Mouse (Mus musculus) gastrocnemius, postnatal 4 days (tissue): ENCODE results near the gene 2310057M21Rik. TPM values are rescaled to one million over a fixed set of nuclear protein-coding genes. Genes with fewer than 3 reads are reported as not detected.
"Not testable (repeated sequence)": the region's sequence is repeated elsewhere in the genome, so short reads cannot be mapped to it uniquely, and the experiment has no call there.

Source experiments
- DNase-seq, 2 experiments: peaks; one replicate each; pipeline ENCODE4 v3.0.0; 2021 to 2022; ENCODE audit warnings: low spot score in 2 of 2, mixed read lengths in 2 of 2
- long read RNA-seq, 2 experiments: library from polyadenylated mRNA; stranded (forward); transcript quantifications; one replicate each; pipeline ENCODE4 v2.0.0; 2021
- total RNA-seq, 2 experiments: library from RNA; stranded (reverse); gene quantifications; 2 replicates each; pipeline ENCODE4 v1.2.3; 2021

The 2310057M21Rik gene
- total RNA-seq: 10 to 100 TPM; 13.7 to 19.7 TPM
- long read RNA-seq, experiment 1, full-length matches to known transcripts: 9 of 12 reads
- long read RNA-seq, experiment 1, partial matches to known transcripts: 1 of 12 reads
- long read RNA-seq, experiment 1, other reads (novel, unspliced or antisense): 2 of 12 reads
- long read RNA-seq, experiment 2, full-length matches to known transcripts: 11 of 16 reads
- long read RNA-seq, experiment 2, partial matches to known transcripts: 4 of 16 reads
- long read RNA-seq, experiment 2, other reads (novel, unspliced or antisense): 1 of 16 reads

DNA sequence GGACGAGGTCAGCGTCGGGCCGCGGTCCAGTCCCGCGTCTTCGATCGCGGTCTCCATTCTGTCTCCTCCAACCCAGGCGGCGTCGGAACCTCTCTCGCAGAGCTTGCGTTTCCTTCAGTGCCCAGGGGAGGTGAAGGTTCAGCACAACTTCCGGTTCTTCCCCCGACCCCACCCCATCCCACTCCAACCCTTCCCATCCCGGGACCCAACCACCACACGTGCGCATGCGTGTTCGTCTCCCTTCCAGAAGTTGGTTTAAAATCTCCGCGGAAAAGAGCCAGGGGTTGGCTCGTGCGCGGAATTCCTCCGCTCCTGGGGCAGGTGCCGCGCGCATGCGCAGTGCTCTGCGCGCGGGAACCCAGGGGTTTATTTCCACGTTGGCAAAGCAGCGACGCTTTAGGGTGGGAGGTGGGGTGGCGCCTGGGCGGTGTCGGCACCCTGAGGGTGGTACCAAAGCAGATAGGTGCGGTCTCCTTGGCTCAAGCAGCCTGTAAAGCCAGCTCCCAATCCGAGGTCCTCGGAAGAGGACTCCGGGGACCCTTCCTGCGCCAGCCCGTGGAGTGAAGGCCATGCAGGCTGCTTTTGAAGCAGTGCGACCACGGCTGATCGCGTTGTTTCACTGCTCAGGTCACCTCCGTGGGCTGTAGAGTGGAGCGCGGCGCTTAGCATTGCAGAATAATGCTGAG lies at the start of gene 2310057M21Rik:
2310057M21Rik (minus strand) TSS at position 145 of the 686 bp plus-strand sequence.
- peak; percentile 87 to 93 for DNase-seq

DNA sequence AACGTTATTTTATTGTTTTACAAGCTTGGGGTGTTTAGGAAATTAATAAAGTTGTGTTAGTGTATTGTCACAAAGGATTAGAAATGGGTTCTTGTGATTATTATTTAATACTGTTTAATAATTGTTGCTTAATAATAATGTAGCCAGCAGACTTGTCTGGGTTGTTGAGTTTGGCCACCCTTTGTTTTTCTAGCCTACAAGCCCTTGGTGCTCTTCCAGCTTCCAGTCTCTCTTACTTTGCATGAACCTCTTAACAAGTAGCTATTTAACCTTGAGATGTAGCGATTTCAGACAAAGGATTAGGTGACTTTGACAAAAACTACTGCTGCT lies 49.3 kb upstream of the 2310057M21Rik start:
- no peak for DNase-seq

DNA sequence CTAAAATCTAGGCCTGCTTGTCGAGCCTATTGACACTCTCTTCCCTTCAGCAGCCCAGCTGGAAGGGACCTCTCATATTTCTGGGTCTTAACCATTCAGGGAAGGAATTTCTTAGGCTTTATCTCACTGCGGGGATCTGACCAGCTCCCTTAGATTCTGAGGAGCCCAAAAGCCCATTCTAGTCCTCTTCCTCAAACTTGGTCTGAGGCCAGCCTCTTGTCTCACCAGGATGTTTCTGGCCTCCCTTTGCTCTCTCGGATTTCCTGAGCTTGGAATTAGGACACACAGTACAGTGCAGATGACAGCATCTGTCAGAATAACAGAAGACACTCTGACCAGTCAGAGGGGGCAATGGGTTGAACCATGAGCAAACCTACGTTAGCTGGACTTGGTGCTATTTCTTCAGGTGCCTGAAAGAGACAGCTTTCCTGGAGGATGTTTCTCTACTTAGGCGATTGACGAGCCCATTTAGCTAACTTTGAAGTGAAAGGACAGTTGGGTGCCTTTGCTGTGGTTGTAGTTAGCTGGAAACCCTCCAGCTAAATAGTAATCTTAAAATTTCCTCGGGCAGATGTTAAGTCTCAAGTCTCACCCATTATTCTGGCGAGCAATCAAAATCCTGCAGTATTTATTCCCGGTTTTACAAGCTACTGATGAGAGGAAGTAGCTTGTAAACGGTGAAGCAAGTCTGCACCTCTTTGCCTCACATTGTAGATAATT lies 48.8 kb upstream of the 2310057M21Rik start:
- DNase-seq: peak in 1 of 2 experiments; percentile 14

DNA sequence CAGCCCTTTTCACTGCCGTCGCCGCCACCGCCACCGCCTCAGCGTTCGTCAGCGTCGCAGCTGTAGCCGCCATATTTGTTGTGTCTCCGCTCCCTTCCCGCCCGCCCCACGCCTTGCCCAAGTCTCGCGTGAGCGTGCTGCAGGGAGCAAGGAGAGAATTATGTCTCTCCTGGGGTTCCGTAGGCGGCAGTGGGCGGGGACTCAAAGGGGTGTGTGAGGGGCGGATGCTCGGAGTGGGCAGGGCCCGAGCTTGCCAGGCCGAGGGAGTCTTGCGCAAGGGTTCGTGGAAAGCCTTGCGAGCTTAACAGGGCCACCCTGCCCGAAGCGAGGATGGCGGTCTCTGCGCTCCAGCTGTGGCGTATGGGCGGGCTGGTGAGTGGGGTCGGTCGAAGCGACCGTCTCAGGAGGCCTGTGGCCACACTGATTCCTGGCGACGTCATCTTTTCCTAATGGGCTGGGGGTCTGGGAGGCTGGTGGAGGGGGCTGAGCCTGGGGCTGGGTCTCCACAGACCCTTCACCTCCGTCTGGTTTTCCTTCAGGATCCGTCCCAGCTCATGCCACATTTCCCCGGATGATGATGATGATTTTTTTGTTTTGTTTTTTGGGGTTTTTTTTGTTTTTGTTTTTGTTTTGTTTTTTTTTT lies 48.0 kb upstream of the 2310057M21Rik start, which contains the start of the genes Ikzf5 and Acadsb:
Ikzf5 (minus strand) TSS at position 106 of the 643 bp plus-strand sequence.
Acadsb (plus strand) TSS at position 186 of the 643 bp plus-strand sequence.
- peak; percentile 98 for DNase-seq

DNA sequence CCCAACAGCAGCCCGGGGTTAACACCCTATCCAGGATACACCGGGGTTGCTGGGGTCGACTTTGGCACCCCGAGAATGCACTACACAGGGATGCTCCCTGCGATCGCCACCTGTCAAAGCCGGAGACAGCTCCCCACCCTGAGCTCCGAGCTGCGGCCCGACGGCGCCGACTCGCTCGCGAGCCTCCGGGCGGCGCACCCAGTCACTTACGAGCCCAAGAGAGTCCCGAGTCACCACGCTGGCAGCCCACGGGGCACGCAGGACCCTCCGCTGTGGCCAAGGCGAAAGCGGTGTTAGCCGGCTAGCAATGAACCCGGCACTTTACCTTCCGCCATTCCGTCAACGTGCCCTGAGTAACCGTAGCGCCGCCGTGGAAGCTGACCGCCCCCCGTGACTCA lies 47.4 kb upstream of the 2310057M21Rik start:
- DNase-seq: no peak

DNA sequence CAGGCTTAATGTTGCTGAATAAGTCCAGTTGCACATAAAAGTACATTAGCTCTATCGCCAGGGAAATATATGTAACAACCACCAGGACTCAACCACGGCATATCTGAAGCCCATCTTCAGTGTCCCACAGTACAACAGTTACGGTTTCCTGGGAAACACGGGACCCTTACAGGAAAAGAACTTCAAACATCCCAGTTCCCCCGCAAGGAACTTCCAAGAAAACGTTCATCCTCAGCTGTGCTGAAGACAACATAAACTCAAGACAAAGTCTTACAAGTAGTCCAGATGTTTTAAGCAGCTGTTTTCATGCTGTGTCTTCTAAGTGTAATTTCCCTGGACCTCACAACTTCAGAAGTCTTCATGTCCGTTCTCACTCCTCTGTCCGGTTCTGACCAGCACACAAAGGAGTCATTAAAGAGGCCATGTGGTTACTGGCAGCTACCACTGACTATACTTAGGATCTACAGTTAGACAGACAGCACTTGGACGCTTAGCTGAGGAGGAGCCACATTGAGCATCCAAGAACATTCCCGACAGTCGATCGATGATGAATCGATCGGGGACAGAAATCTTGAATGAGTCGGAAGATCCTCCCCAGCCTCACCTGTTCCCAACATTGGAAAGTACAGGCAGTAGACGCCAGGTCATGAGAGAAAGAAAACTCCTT lies 46.9 kb upstream of the 2310057M21Rik start:
- DNase-seq: no peak

DNA sequence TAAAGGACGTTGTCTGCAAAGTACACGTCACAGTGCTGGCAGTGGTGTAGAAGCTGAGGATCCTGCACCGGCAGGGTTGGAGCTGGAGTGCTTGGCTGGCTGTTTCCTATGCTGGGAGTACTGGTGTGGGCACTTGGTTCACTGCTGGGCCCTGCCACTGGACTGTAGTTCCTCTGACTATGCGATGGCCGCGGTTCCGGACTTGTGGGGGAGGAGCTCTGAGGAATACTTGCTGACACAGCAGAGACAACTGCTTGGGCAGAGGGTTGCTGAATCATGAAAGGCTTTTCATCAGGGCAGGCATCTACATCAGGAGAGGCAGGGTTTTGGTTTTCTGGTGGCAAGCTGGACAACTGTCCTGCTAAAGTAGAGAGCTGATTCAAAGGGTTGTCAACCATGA lies 29.2 kb upstream of the 2310057M21Rik start:
- DNase-seq: not testable (repeated sequence)

DNA sequence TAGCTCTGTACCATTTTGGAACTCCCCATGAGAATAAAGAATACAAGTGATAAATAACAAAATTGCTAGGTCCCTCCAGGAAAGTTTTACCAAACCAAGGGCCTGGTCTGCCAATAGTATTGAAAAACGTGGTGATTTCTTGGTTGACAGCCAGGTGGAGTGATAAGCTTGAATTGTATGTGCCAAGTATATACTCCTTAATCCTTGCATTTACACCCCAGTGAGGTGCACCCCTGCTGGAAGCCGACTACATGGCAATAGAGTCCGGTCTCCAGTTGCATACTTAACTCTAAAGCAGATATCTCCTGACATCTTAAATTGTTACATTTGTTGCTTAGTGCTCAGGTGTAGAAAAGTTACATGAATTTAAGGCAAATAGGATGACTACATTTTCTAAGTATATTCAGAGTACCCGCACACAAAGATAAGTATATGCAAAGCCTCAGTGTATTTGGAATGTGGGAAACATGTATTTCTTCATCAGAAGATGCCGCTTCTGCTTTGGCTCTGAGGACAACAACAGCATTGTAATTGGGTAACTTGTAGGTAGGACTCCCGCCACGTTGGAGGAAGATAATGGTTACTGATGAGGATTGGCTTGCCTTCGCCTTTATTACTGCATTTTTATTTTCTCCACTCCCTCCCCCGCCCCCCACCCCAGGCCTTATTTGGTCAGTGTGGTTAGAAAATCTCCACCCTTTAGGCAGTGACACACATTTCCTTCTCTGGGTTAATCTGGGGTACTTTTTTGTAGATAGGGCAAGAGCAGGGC lies 9.5 kb upstream of the 2310057M21Rik start:
- DNase-seq: no peak

DNA sequence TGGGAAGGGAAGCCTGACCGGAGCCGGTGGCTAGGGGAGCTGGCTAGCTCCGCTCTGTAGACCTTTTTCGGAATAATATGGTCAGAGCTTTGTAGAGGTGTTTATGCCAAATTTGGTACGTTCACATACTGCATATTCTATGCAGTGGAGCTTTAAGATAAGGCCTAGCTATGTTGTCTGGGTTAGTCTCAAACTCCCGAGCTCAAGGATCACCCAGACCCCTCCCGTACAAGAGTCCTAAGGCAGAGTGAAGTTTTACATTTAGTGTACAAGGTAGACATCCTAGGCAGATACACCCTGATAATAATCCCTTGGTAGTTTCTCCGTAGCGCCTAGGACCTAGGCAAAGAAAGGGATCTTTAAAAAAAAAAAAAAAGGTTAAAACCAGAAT lies 8.9 kb upstream of the 2310057M21Rik start:
- DNase-seq: no peak

DNA sequence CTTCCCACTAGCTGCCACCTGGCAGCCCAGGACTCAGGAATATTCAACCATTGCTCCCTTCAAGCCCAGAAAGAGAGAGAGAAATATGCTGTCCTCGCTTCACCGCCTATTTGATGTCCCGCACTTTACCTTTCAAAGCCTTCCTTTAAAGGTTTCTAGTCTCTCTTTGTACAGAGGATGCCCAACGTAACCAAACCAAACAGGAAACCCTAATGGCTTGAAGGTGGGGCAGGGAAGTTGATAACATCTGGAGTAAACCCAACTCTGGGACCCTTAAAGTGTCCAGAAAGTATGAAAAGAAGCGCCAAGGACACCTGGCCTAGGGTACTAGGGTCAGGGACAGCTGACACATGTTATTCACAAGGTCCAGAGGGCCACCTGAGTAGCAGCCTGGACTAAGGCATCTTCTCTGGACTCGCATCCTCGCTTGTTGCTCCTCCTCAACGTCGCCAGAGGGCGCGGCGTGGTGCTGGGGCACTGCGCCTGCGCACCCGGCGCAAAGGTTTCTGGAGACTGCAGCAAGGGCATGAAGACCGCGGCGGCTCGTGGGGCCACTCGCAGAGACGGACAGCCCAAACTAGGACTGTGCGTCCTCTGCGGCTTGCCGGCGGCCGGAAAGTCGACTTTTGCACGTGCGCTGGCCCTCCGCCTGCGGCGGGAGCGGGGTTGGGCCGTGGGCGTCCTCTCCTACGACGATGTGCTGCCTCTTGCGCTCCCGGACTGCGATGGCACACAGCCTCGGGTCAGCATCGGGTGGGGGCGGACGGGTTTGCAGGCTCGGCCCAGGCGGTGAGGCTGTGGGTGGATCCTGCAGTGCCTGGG lies 8.3 kb upstream of the 2310057M21Rik start, which contains the start of gene Pstk:
Pstk (plus strand) TSS at position 494 of the 822 bp plus-strand sequence.
- peak; percentile 76 to 89 for DNase-seq

DNA sequence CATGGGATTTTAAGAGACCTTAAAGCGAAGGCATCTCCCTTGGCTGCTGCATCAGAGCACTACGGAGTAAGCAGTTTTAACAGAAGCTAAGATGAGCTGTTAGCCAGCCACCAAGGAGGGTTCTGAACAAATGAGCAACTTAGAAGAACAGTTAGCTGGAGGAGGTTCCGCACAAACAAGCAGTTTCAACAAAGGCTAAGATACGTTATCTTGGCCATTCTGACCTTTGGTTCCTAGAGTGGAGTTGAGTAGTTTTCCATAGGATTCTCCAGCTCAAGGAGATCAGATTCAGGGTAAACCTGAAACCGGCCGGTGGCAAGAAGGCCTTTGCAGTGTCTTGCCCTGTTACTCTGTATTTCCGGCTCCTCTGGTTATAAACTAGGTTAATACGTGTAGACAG lies 1.6 kb upstream of the 2310057M21Rik start:
- no peak for DNase-seq

DNA sequence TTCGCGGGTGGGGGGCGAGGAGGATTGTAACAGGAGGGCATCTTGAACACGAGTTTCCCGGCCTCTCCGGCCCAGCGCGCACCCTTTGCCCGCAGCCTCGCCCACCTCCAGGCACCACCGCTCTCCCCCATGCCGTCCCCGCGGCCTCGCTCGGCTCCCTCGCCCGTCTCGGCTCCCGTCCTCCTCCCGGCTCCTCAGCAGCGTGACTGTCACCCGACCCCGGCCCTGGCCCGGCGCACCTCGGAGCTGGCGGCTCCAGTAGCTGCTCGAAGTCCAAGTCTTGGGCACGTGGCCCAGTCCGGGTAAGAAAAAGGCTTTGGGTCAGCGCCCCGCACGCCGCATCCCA lies 317 bp downstream of the 2310057M21Rik start:
- peak in 1 of 2 experiments; percentile 47 for DNase-seq

DNA sequence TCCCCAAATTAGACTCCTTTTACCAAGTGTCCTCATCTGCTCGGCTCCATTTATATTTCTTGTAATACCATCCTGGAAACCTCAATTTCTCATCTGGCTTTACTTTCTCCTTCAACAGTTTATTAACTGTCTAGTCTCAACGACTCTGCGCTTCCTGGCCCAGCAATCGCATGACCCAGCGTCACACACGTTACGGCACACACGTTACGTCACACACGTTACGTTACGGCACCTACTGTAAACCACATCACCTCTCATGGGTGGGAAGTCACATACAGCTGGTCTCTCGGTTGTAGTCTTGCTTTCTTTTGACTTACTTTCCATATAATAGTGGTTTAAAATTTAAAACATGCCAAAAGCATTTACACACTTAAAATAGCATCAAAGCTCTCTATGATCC lies 6.5 kb downstream of the 2310057M21Rik start:
- no peak for DNase-seq

DNA sequence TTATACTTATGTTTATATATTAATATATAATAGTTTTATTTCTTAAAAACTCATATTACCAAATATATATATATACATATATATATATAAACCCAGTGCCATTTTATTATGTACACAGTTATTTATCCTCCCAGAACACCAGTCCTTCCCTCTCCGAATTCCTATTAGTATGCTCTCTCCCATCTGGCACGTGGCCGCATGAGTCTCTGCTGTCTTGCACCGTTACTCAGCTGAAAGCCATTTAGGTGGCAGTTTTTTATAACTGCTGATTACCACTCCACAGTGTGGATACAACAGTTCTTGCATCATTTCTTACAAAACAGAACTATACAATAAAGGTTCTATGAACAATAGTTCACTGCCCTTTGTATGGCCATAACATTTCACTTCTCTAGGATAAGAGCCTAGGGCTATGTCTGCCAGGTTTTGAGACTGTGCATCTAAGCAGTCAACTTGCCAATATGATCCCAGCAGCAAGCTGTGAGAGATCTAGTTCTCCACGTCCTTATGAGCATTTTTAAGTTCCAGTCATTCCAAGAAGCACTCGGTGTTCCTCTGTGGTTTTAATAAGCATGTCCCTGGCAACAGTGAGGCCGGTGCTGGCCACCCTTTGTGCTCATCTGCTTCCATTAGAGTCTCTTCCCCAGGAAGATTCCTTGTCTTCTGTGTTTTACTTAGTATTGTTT lies 16.6 kb downstream of the 2310057M21Rik start:
- no peak for DNase-seq

DNA sequence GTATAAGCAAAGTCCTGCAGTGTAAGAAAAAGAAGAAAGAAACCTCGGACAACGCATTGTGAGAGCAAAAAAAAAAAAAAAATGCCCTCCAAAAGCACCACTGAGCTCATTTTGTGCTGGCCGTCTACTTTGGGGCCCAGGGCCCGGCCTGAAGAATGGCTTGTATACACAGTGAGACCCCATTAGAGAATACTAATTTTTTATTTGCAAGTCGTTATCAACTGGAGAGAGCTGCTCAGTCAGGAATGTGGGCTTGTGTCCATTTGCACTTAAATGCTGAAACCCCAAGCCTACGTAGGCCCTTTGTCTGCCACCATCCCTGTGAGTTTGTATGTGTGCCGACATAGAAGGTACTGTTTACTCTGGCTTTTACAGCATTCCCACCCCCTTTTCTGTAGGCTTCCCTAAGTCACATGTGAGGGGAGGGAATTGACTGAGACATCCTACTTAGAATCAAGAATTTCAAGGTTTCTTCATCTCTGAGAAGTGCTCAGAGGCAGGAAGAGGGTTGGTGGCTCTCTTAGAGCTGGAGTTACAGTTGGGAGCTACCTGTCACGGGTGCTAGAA lies 25.0 kb downstream of the 2310057M21Rik start:
- no peak for DNase-seq

DNA sequence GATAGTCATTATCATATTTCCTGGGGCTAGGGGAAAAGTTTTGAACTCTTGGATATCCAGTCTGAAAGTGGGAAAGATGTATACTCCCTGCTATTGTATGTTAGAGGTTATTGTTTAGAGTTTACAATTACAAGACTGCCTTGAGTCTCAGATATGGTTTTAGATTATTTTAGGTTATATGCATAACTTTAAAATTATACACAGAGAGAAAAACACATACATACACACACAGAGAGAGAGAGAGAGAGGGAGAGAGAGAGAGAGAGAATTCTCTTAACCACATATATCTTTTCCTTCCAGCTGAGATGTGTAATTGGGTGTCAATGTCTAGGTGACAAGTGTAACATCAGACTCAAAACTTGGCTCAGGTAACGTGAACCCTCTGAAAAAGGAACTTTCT lies 29.0 kb downstream of the 2310057M21Rik start, which contains the start of gene Fam24a:
Fam24a (plus strand) TSS at position 301 of the 400 bp plus-strand sequence.
- DNase-seq: no peak

DNA sequence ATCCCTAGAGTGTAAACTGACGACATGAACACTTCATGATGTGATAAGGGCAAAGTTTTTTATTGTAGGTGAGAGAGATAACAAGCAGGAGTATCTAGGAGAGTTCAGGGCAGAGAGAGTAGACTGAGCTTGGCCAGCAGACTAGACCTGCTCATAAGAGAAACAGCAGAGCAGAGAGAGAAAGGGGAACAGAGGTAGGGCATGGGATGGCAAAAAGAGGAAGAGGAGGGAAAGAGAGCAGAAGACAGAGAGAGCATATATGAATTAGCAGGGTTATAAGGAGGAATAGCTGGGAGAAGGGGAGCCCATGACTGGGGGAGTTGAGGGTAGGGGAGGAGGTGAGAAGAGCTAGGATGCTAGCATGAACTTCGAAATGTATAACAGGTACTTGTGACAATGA lies 30.9 kb downstream of the 2310057M21Rik start:
- DNase-seq: no peak

DNA sequence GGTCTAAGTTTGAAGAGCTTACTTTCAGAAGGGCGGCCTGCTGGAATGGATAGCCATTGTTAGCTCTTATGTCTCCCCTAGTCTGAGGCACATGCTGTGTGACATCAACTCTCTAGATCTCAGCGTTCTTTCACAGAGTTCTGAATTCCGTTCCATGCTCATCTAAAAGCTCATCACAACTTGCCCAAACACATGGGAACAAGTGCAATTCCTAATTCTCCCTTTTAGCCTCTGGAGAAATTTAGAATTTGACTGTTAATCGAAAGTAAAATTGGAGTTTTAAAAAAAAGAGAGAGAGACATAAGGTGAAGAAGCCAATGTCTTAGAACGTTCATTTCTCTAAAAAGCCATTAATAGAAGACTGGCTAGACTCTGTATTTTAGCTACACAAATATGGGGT lies 33.1 kb downstream of the 2310057M21Rik start, which contains the start of gene Fam24b:
Fam24b (minus strand) TSS at position 101 of the 400 bp plus-strand sequence.
- DNase-seq: no peak
